Mouse (Mus musculus): Measurements from ENCODE around the gene Hydin.
"Not testable (repeated sequence)": the region's sequence is repeated elsewhere in the genome, so short reads cannot be mapped to it uniquely, and the experiment has no call there.

Hydin gene

GRCm38 (mm10) chr8:110266741-110267140 lies at the start of gene Hydin:
Gene Hydin, plus strand, starts transcription at chr8:110266977.
- DNase-seq (ENCODE audit: low spot score in 2 of 2), result peak in 1 of 2 experiments; percentile 1

- peak in 1 of 2 experiments; percentile 2 for DNase-seq (ENCODE audit: low spot score in 2 of 2)
Measured at GRCm38 (mm10) chr8:110217198-110217597, 49.6 kb upstream of the Hydin start.

GRCm38 (mm10) chr8:110217681-110218131 lies 49.1 kb upstream of the Hydin start:
- DNase-seq (ENCODE audit: low spot score in 2 of 2), result peak; percentile 99

GRCm38 (mm10) chr8:110218511-110218910 lies 48.3 kb upstream of the Hydin start:
- no peak for DNase-seq (ENCODE audit: low spot score in 2 of 2)

- DNase-seq (ENCODE audit: low spot score in 2 of 2), result no peak
Measured at GRCm38 (mm10) chr8:110220936-110221335, 45.8 kb upstream of the Hydin start.

GRCm38 (mm10) chr8:110230803-110231202 lies 36.0 kb upstream of the Hydin start:
- DNase-seq (ENCODE audit: low spot score in 2 of 2), result no peak

GRCm38 (mm10) chr8:110242278-110243177 lies 24.2 kb upstream of the Hydin start:
- DNase-seq (ENCODE audit: low spot score in 2 of 2), result no peak

GRCm38 (mm10) chr8:110244566-110244965 lies 22.2 kb upstream of the Hydin start:
- DNase-seq (ENCODE audit: low spot score in 2 of 2), result no peak

- DNase-seq (ENCODE audit: low spot score in 2 of 2), result no peak
Measured at GRCm38 (mm10) chr8:110247238-110247637, 19.5 kb upstream of the Hydin start.

GRCm38 (mm10) chr8:110253986-110254385 lies 12.8 kb upstream of the Hydin start:
- no peak for DNase-seq (ENCODE audit: low spot score in 2 of 2)

- no peak for DNase-seq (ENCODE audit: low spot score in 2 of 2)
Measured at GRCm38 (mm10) chr8:110265796-110266305, 926 bp upstream of the Hydin start.

- no peak for DNase-seq (ENCODE audit: low spot score in 2 of 2)
Measured at GRCm38 (mm10) chr8:110267268-110267667, 491 bp downstream of the Hydin start.

GRCm38 (mm10) chr8:110270659-110271058 lies 3.9 kb downstream of the Hydin start:
- DNase-seq (ENCODE audit: low spot score in 2 of 2), result no peak

- no peak for DNase-seq (ENCODE audit: low spot score in 2 of 2)
Measured at GRCm38 (mm10) chr8:110273394-110273793, 6.6 kb downstream of the Hydin start.

- DNase-seq (ENCODE audit: low spot score in 2 of 2), result no peak
Measured at GRCm38 (mm10) chr8:110275465-110276258, 8.9 kb downstream of the Hydin start.

- no peak for DNase-seq (ENCODE audit: low spot score in 2 of 2)
Measured at GRCm38 (mm10) chr8:110276259-110276560, 9.4 kb downstream of the Hydin start.

- no peak for DNase-seq (ENCODE audit: low spot score in 2 of 2)
Measured at GRCm38 (mm10) chr8:110312715-110313114, 45.9 kb downstream of the Hydin start.

- DNase-seq (ENCODE audit: low spot score in 2 of 2), result no peak
Measured at GRCm38 (mm10) chr8:110315826-110316225, 49.0 kb downstream of the Hydin start.

GRCm38 (mm10) chr8:110319586-110319985 lies 52.8 kb downstream of the Hydin start:
- DNase-seq (ENCODE audit: low spot score in 2 of 2), result no peak

- no peak for DNase-seq (ENCODE audit: low spot score in 2 of 2)
Measured at GRCm38 (mm10) chr8:110321446-110321845, 54.7 kb downstream of the Hydin start.

- DNase-seq (ENCODE audit: low spot score in 2 of 2), result no peak
Measured at GRCm38 (mm10) chr8:110323981-110324574, 57.3 kb downstream of the Hydin start.

GRCm38 (mm10) chr8:110327120-110327519 lies 60.3 kb downstream of the Hydin start:
- not testable (repeated sequence) for DNase-seq (ENCODE audit: low spot score in 2 of 2)

Data from urinary bladder, postnatal 36 days (tissue).